Mouse (Mus musculus) ES-E14 (cell line): ENCODE data around the gene Nhsl1.
A peak's percentile ranks its signal among the peaks of the same experiment; 100 is the strongest.

Experiments used
- CHD2 ChIP-seq: IDR thresholded peaks from 2 replicates; pipeline ENCODE4 v1.6.1; 2014; ENCODE audit warnings: mild to moderate bottlenecking, low read depth, low read length, inconsistent platforms
- ZC3H11A ChIP-seq: IDR thresholded peaks from 2 replicates; pipeline ENCODE4 v1.6.1; 2012; ENCODE audit warnings: low read depth, mild to moderate bottlenecking, inconsistent platforms, low read length, borderline replicate concordance
- ZNF384 ChIP-seq: IDR thresholded peaks from 2 replicates; pipeline ENCODE4 v1.6.1; 2012; ENCODE audit warnings: low read depth, low read length, inconsistent platforms

GRCm38 (mm10) chr10:18393740-18394139 is 75.0 kb downstream of the Nhsl1 start:
- TF ChIP-seq ZNF384 (no peak), ZC3H11A (peak; percentile 45; the same call in 1 of the 2 replicates), CHD2 (no peak)
